Mouse (Mus musculus): ENCODE data around the gene Ikzf4. TPM values are rescaled to one million over a fixed set of nuclear protein-coding genes. Genes with fewer than 3 reads are reported as not detected.

Gene Ikzf4
- polyA plus RNA-seq, 1 experiment from 2014 or later = 0.18 TPM

GRCm38 (mm10) chr10:128659490-128659889 lies 13.7 kb upstream of the Ikzf4 start:
- Histone ChIP-seq H3K9me3 (ENCODE audit: low read length) (no peaks in the 10 kb centered on the region), H3K9ac (replicated peaks) (no peak overlapping the region), H3K27ac (ENCODE audit: low read depth) (no peak overlapping the region), H3K4me1 (ENCODE audit: insufficient read depth) (peaks cover 23% of the 10 kb centered on the region), H3K4me2 (ENCODE audit: low read depth, low read length) (no peak overlapping the region), H3K27me3 (ENCODE audit: insufficient read depth, low read length) (no peaks in the 10 kb centered on the region), H3K36me3 (replicated peaks; ENCODE audit: insufficient read depth, low read length) (no peaks in the 10 kb centered on the region), H3K4me3 (ENCODE audit: low read depth, low read length) (no peak overlapping the region)
- ATAC-seq (no peak), DNase-seq (no peak)
- TF ChIP-seq CTCF (IDR thresholded peaks at IDR 0.05; ENCODE audit: low read depth) (no peak), EP300 (IDR thresholded peaks at IDR 0.05; ENCODE audit: low read depth) (no peak)
- WGBS (ENCODE audit: insufficient replicate concordance) = 64% methylated on average over 9 of the region's 9 CpGs

- Histone ChIP-seq H3K4me2 (ENCODE audit: low read depth, low read length) (no peak overlapping the region), H3K27ac (ENCODE audit: low read depth) (no peak overlapping the region), H3K4me1 (ENCODE audit: insufficient read depth) (peaks cover 18% of the 10 kb centered on the region), H3K27me3 (ENCODE audit: insufficient read depth, low read length) (no peaks in the 10 kb centered on the region), H3K4me3 (ENCODE audit: low read depth, low read length) (no peak overlapping the region), H3K36me3 (replicated peaks; ENCODE audit: insufficient read depth, low read length) (no peaks in the 10 kb centered on the region), H3K9ac (replicated peaks) (no peak overlapping the region), H3K9me3 (ENCODE audit: low read length) (no peaks in the 10 kb centered on the region)
- WGBS (ENCODE audit: insufficient replicate concordance) = 53% methylated on average over 9 of the region's 9 CpGs
- no peak for ATAC-seq
- no peak for TF ChIP-seq CTCF (IDR thresholded peaks at IDR 0.05; ENCODE audit: low read depth)
- TF ChIP-seq EP300 (IDR thresholded peaks at IDR 0.05; ENCODE audit: low read depth) = no peak
- DNase-seq = no peak
Measured at GRCm38 (mm10) chr10:128657844-128658243, 12.1 kb upstream of the Ikzf4 start.

- Histone ChIP-seq H3K9ac (replicated peaks) (no peak overlapping the region), H3K36me3 (replicated peaks; ENCODE audit: insufficient read depth, low read length) (no peaks in the 10 kb centered on the region), H3K9me3 (ENCODE audit: low read length) (no peaks in the 10 kb centered on the region), H3K27ac (ENCODE audit: low read depth) (no peak overlapping the region), H3K27me3 (ENCODE audit: insufficient read depth, low read length) (no peaks in the 10 kb centered on the region), H3K4me2 (ENCODE audit: low read depth, low read length) (no peak overlapping the region), H3K4me1 (ENCODE audit: insufficient read depth) (peaks cover 18% of the 10 kb centered on the region), H3K4me3 (ENCODE audit: low read depth, low read length) (no peak overlapping the region)
- no peak for DNase-seq
- ATAC-seq = no peak
- no peak for TF ChIP-seq EP300 (IDR thresholded peaks at IDR 0.05; ENCODE audit: low read depth)
- no peak for TF ChIP-seq CTCF (IDR thresholded peaks at IDR 0.05; ENCODE audit: low read depth)
- WGBS (ENCODE audit: insufficient replicate concordance) = 53% methylated on average over 1 of the region's 1 CpGs
Measured at GRCm38 (mm10) chr10:128656731-128657130, 10.9 kb upstream of the Ikzf4 start.

GRCm38 (mm10) chr10:128655254-128655653 lies 9.5 kb upstream of the Ikzf4 start:
- no peak overlapping the region for H3K27ac ChIP-seq (ENCODE audit: low read depth)
- DNase-seq (no peak), ATAC-seq (peak; percentile 66; the same call in 1 of the 2 replicates)
- H3K4me3 ChIP-seq (ENCODE audit: low read depth, low read length) = no peak overlapping the region
- H3K36me3 ChIP-seq (replicated peaks; ENCODE audit: insufficient read depth, low read length) = no peaks in the 10 kb centered on the region
- peaks cover 18% of the 10 kb centered on the region for H3K4me1 ChIP-seq (ENCODE audit: insufficient read depth)
- no peak overlapping the region for H3K9ac ChIP-seq (replicated peaks)
- H3K4me2 ChIP-seq (ENCODE audit: low read depth, low read length) = no peak overlapping the region
- H3K9me3 ChIP-seq (ENCODE audit: low read length) = no peaks in the 10 kb centered on the region
- no peak for TF ChIP-seq EP300 (IDR thresholded peaks at IDR 0.05; ENCODE audit: low read depth)
- TF ChIP-seq CTCF (IDR thresholded peaks at IDR 0.05; ENCODE audit: low read depth) = no peak
- H3K27me3 ChIP-seq (ENCODE audit: insufficient read depth, low read length) = no peaks in the 10 kb centered on the region
- WGBS (ENCODE audit: insufficient replicate concordance) = 47% methylated on average over 3 of the region's 3 CpGs

- Histone ChIP-seq H3K9me3 (ENCODE audit: low read length) (no peaks in the 10 kb centered on the region), H3K36me3 (replicated peaks; ENCODE audit: insufficient read depth, low read length) (no peaks in the 10 kb centered on the region), H3K4me2 (ENCODE audit: low read depth, low read length) (no peak overlapping the region), H3K4me1 (ENCODE audit: insufficient read depth) (peaks cover 18% of the 10 kb centered on the region), H3K9ac (replicated peaks) (no peak overlapping the region), H3K27ac (ENCODE audit: low read depth) (no peak overlapping the region), H3K27me3 (ENCODE audit: insufficient read depth, low read length) (no peaks in the 10 kb centered on the region), H3K4me3 (ENCODE audit: low read depth, low read length) (no peak overlapping the region)
- DNase-seq (no peak), ATAC-seq (no peak)
- TF ChIP-seq EP300 (IDR thresholded peaks at IDR 0.05; ENCODE audit: low read depth) = no peak
- TF ChIP-seq CTCF (IDR thresholded peaks at IDR 0.05; ENCODE audit: low read depth) = no peak
- 50% methylated on average over 4 of the region's 4 CpGs for WGBS (ENCODE audit: insufficient replicate concordance)
Measured at GRCm38 (mm10) chr10:128653866-128654265, 8.1 kb upstream of the Ikzf4 start.

- 23% methylated on average over 6 of the region's 13 CpGs for WGBS (ENCODE audit: insufficient replicate concordance)
- TF ChIP-seq EP300 (IDR thresholded peaks at IDR 0.05; ENCODE audit: low read depth) (no peak), CTCF (IDR thresholded peaks at IDR 0.05; ENCODE audit: low read depth) (no peak)
Measured at GRCm38 (mm10) chr10:128646139-128647089, 623 bp upstream of the Ikzf4 start.

More at GRCm38 (mm10) chr10:128646139-128647089, 623 bp upstream of the Ikzf4 start:
- peak overlapping the region; percentile 34 for H3K9ac ChIP-seq (replicated peaks)
- H3K4me1 ChIP-seq (ENCODE audit: insufficient read depth) = peaks cover 13% of the 10 kb centered on the region
- H3K27ac ChIP-seq (ENCODE audit: low read depth) = peak overlapping the region; percentile 39; the same call in 1 of the 2 replicates
- no peak for DNase-seq
- ATAC-seq = peak; percentile 48; the same call in 1 of the 2 replicates
- H3K36me3 ChIP-seq (replicated peaks; ENCODE audit: insufficient read depth, low read length) = no peaks in the 10 kb centered on the region
- H3K4me3 ChIP-seq (ENCODE audit: low read depth, low read length) = peak overlapping the region; percentile 19; the same call in 1 of the 2 replicates
- H3K4me2 ChIP-seq (ENCODE audit: low read depth, low read length) = peak overlapping the region; percentile 81
- peaks cover 15% of the 10 kb centered on the region; the same call in 1 of the 2 replicates for H3K27me3 ChIP-seq (ENCODE audit: insufficient read depth, low read length)
- no peaks in the 10 kb centered on the region for H3K9me3 ChIP-seq (ENCODE audit: low read length)
